Comparison of ENCODE assay signal across 21 mouse cellular contexts in genomic region chr10:99289176-99289575, GRCm38 (mm10). TPM values are rescaled to one million over a fixed set of nuclear protein-coding genes. Genes with fewer than 3 reads are reported as not detected.
A peak's percentile ranks its signal among the peaks of the same experiment; 100 is the strongest.
DNase-seq lines count a peak whose midpoint lies in the region; TF ChIP-seq lines count a peak whose summit lies in the region.
"Had no signal": no experiment of that assay in that cellular context is flagged by ENCODE, and none has a peak within 500 bp of the region (broad histone marks: within the 10 kb centered on the region; RNA-seq: fewer than 3 reads in every experiment).

No protein-coding gene starts in this region.

- no peak overlapping the region for H3K4me3 ChIP-seq in ES-Bruce4 (ENCODE audit: low read depth, low read length)
- no peak overlapping the region for H3K4me3 ChIP-seq in embryonic facial prominence, embryonic 10.5 days
- H3K4me3 ChIP-seq in embryonic fibroblast, embryonic 13.5 days (ENCODE audit: insufficient read depth, low read length), result no peak overlapping the region
- H3K4me3 ChIP-seq: erythroblast, embryonic 14.5 days; forebrain, embryonic 10.5 days; forebrain, embryonic 12.5 days had no signal

- TF ChIP-seq EP300 in ES-Bruce4 (IDR thresholded peaks at IDR 0.05; ENCODE audit: insufficient read depth, low read depth, low read length), result 0 out of 2 replicates have a peak, but pooled peaks have one; percentile 4

- H3K27me3 ChIP-seq in ES-Bruce4 (ENCODE audit: control insufficient read depth, insufficient read depth, low read length, poor library complexity, severe bottlenecking), result no peaks in the 10 kb centered on the region
- H3K27me3 ChIP-seq in embryonic facial prominence, embryonic 10.5 days (replicated peaks; ENCODE audit: low read depth, poor library complexity, severe bottlenecking), result no peaks in the 10 kb centered on the region
- H3K27me3 ChIP-seq: CH12.LX; forebrain, embryonic 12.5 days had no signal

- 0 out of 2 replicates have a peak, but pooled peaks cover 5% of the 10 kb centered on the region for H3K9me3 ChIP-seq in ES-Bruce4 (replicated peaks; ENCODE audit: control insufficient read depth, insufficient read depth, low read length, poor library complexity, severe bottlenecking)
- H3K9me3 ChIP-seq in embryonic facial prominence, embryonic 10.5 days, result no peaks in the 10 kb centered on the region
- H3K9me3 ChIP-seq: forebrain, embryonic 10.5 days; forebrain, embryonic 12.5 days had no signal

- H3K27ac ChIP-seq in ES-Bruce4 (ENCODE audit: insufficient read depth, low read length), result no peak overlapping the region
- H3K27ac ChIP-seq in embryonic facial prominence, embryonic 10.5 days (replicated peaks), result peak overlapping the region; percentile 54
- H3K27ac ChIP-seq in embryonic fibroblast, embryonic 13.5 days (ENCODE audit: insufficient read depth, low read length), result 0 out of 2 replicates have a peak overlapping the region, but pooled peaks have one; percentile 10
- H3K27ac ChIP-seq: forebrain, embryonic 12.5 days had no signal

- TF ChIP-seq POLR2A in ES-Bruce4 (IDR thresholded peaks at IDR 0.05; ENCODE audit: insufficient read depth, low read length), result no peak
- no peak for TF ChIP-seq POLR2A in embryonic fibroblast, embryonic 13.5 days (IDR thresholded peaks at IDR 0.05; ENCODE audit: low read depth, low read length)

- no peak overlapping the region for H3K9ac ChIP-seq in ES-Bruce4 (ENCODE audit: low read depth, poor library complexity, severe bottlenecking)
- H3K9ac ChIP-seq: forebrain, embryonic 12.5 days had no signal

- WGBS in embryonic facial prominence, embryonic 10.5 days, result 70% methylated on average over 5 of the region's 5 CpGs

- no peaks in the 10 kb centered on the region for H3K36me3 ChIP-seq in ES-Bruce4 (ENCODE audit: control insufficient read depth, insufficient read depth, low read length, poor library complexity, severe bottlenecking)
- H3K36me3 ChIP-seq in embryonic facial prominence, embryonic 10.5 days (replicated peaks), result no peaks in the 10 kb centered on the region
- H3K36me3 ChIP-seq: forebrain, embryonic 10.5 days; forebrain, embryonic 12.5 days had no signal

- no peaks in the 10 kb centered on the region for H3K4me1 ChIP-seq in ES-Bruce4 (ENCODE audit: control insufficient read depth, insufficient read depth, low read length)
- H3K4me1 ChIP-seq in embryonic facial prominence, embryonic 10.5 days, result peaks cover 57% of the 10 kb centered on the region
- H3K4me1 ChIP-seq in embryonic fibroblast, embryonic 13.5 days (ENCODE audit: control insufficient read depth, insufficient read depth, low read length), result 0 out of 2 replicates have a peak, but pooled peaks cover 4% of the 10 kb centered on the region

- DNase-seq in heart, adult 11 months, result peak; percentile 89
- no peak for DNase-seq in heart, adult 18-20 months
- DNase-seq in embryonic facial prominence, embryonic 10.5 days (ENCODE audit: low spot score), result no peak
- DNase-seq in thymus, postnatal 14 days, result no peak
- no peak for DNase-seq in urinary bladder, adult 2 months (ENCODE audit: low spot score)
- no peak for DNase-seq in spleen, postnatal 36 days (ENCODE audit: low spot score in 2 of 2)
- DNase-seq: adrenal gland, adult 2 months; adrenal gland, postnatal 10 days; adrenal gland, postnatal 25 days; B cell, adult 2 months; cerebellum, adult 11 months; cerebellum, adult 18-20 months; cerebellum, adult 9-10 months; cerebellum, postnatal 10 days; cerebellum, postnatal 25 days had no signal

- no peak for TF ChIP-seq CTCF in ES-Bruce4 (IDR thresholded peaks at IDR 0.05; ENCODE audit: low read depth, low read length)
- no peak for TF ChIP-seq CTCF in embryonic fibroblast, embryonic 13.5 days (IDR thresholded peaks at IDR 0.05; ENCODE audit: borderline replicate concordance, insufficient read depth, low read length)

RNA-seq across cellular contexts. Expression of gene Dusp6, which starts 26.1 kb away (rescaled TPM):
- 10 to 100 TPM; 14.0 to 16.0 TPM for total RNA-seq in heart, adult 18-20 months (2021)
- polyA plus RNA-seq in ES-Bruce4 (2011; ENCODE audit: insufficient read depth, insufficient read length, low read depth, missing spikeins), result 46.8 and 50.9 TPM in 2 replicates
- polyA plus RNA-seq in embryonic facial prominence, embryonic 10.5 days (2016; fragmentation: Nextera tagmentation; extraction: Ambion mirVana), result 122 and 131 TPM in 2 replicates
- polyA plus RNA-seq in embryonic fibroblast, embryonic 13.5 days (2011; ENCODE audit: insufficient read length, low read depth, missing spikeins), result 23.2 and 41.3 TPM in 2 replicates
- 27.4 and 29.3 TPM in 2 replicates for polyA plus RNA-seq in urinary bladder, adult 2 months (2012; rRNA removed)
